Mouse (Mus musculus) cerebellum, adult (tissue): ENCODE measurements around the gene Igsf8.

Experiments
- ATAC-seq: cut with Nextera tagmentation; 2 replicates; pipeline ENCODE4 v1.9.2; 2017; ENCODE audit warnings: mild to moderate bottlenecking, moderate library complexity, mixed read lengths; ENCODE audit not compliant: insufficient number of reproducible peaks, low FRiP score, low TSS enrichment

Igsf8 gene

DNA sequence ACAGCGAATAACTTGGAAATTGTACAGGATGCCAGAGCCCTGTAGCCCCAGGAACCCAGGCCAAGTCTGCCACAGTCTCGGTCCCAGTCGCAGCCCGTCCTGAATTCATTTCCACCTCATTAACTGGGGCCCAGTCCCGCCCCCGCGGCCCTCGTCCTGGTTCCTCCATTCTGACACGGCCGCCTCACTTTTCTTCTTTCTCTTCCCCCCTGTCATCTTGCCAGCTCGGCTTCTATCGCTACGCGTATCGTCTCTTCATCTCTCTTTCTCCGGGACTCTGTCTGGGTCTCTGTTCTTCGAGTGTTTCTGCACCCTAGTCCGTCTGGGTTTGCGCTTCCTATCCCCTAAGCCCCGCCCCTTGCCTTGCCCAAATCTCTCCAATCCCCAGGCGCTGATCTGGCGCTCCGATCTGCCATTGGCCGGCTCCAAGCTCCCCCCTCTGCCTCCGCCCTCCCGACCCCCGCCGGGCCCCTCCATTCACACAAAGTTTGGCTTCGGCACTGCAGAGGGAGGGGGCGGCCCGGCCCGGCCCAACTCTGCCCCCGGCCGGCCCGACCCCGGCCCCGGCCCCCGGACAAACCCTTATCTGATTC, 79.4 kb downstream of the Igsf8 start, which contains the start of gene Kcnj10:
TSS of gene Kcnj10 (plus strand) at position 482 of the 593 bp plus-strand sequence.
- ATAC-seq, result peak; percentile 80

DNA sequence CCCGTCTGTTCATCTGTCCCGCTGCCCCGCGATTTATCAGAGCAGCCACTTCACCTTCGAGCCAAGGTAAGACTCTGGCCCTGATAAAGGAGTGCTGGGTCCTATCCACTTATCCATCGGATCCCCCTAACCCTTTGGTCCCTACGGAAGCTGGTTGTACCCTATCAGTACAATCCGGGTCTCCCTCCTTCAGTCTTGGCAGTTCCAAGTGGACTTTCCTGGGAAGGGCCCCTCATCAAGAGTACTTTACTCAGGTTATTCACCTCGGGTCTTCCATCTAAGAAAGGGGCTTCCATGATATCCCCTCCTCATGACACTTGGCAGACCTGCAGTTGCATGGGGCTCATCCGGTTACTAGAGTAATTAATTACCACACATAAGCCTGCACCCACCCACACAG, 79.9 kb downstream of the Igsf8 start:
- no peak for ATAC-seq

DNA sequence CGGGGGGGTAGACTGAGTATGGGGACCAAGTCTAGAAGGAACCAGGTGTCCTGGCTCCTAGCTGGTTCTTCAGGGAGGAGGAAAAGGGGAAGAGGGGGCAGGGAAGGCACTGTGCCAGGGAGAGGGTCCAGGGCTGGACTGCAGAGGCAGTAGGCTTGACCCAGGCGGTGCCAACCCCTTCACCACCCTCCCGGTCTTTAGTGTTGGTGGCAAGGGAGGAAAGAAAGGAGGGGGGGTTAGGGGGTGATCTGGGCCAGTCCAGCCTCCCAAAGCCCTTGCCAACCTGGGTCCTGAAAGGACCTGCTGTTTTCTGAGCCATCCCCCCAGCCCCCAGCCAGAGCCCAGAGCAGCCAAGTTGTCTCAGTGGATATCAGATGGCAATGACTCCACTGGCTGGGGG, 81.3 kb downstream of the Igsf8 start:
- 0 out of 2 replicates have a peak, but pooled peaks have one; percentile 8 for ATAC-seq

DNA sequence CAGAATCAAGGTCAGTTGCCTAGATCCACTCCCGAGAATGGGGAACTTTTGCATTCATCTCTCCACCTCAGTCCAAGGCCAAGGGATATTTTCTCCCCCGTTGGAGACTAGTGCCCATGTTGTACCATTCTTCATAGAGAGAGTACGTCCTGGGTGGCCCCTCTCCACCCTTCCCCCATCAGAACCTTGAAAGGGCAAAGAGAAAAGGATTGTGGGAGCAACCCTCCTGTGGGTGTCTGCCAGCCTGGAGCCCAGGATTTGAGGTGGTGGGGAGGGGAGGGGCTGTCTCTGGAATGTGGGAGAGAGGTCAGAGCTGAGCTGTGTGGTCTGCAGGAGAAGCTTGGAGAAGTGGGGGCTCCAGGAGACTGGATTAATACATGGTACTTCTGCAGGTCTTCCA, 82.5 kb downstream of the Igsf8 start:
- ATAC-seq, result no peak

DNA sequence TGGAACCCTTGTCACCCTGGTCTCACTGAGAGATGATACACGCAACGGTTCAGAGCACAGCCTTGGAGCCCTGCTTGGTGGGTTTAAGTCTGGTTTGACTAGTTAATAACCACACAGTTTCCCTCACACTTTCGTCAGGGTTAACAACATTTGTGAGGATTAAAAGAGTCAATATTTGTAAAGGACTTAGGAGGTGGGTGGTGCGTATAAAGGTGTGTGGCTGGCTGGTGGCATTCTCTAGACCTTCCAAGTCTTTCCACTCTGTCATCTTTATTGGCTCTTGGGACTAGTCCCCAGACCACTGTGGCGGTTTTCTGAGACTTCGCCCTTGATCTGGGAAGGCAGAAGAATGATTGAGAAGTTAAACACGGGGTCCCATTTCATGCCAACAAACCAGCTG, 83.4 kb downstream of the Igsf8 start:
- ATAC-seq, result no peak

DNA sequence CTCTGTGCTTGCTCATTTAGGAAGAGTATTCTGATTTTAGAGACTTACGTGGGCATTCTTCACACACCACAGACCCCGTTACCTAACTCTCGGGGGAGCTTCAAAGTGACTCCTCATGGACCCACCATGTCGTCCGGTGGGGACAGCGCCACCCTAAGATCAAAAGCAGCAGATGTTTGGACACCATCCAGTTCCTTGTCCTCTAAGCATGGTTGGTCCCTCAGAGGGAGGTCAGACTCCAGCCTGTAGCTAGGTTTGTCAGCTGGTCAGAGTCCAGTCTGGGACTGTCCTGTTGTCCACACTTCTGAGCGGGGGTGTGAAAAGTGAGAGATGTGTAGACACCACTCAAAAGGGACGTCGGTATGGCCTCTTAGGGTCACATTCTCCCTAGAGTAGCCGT, 85.3 kb downstream of the Igsf8 start:
- ATAC-seq, result no peak

DNA sequence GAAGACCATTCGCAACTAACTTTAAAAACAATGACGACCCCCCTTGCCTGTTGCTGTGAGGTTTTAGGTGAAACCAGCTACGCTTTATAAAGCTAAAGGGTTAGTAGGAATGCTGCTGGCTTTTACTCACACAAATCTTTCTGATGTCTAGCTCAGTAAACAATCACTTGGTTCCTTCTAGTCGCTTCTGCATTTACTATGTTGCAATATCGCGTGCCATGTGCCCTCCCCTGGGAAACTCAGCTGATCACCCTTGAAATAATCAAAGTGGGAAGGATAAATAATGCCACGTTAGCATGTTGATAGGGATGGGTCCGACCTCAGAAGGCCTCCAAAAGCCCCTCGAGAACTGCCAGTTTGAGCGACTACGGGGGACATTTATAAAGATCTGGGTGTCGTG, 85.9 kb downstream of the Igsf8 start:
- no peak for ATAC-seq

DNA sequence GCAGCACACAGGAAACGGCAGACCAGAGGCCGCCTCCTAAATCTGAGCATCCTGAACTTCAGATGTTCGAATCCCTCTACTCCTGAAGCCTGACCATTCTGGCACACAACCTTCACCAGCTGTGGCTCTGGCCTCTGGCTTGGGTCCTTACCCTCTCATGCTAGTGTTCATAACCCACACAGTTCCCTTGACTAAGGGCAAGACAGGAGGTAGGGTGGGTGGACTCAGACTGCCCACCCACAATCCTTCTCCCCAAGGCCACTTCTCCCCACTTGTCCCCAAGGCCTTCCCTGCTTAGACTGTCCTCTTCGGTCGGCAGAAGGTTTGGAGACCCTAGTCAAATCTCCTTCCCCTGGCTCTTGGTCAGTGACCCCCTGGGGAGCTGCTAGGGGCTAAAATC, 88.1 kb downstream of the Igsf8 start:
- no peak for ATAC-seq

DNA sequence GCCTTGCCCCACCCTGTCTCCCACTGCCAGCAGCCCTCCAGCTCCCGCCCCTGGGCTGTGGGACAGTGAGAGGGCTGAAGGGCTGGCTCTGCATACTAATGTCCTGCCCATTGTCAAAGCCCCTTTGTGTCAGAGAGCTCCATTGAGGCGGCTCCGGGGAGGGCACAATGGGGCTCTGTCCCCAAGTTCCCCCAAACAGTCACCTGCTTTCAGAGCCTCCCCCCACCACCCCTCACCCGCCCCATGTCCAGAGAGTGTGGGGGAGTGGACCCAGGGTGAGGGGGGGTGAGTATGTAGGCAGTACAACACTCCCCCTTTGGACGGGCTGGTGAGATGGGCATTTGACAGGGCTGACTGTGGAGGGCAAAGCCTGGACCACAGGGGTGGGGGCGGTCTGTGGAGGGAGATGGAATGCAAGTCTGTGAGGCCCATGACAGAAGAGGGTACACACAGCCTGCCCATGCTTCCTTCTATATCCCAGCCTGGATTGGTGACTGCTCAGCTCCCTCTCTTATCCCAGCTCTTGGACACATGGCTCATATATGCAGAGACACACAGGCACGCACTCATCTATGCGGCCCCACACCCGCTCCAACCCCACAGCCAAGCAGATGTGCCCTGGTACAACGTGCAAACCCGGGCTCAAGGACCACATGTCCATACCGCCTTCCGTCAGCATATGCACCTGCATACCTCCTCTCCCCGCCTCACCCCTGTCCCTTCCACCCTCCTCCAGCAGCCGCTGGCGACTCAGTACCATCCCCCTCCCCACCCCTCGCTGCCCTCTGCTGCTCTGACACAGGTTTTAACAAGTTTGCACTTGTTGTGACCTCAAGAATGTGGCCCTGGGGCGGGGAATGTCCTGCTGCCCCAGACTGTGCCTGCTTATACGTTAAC, 88.7 kb downstream of the Igsf8 start:
- ATAC-seq, result peak; percentile 52

DNA sequence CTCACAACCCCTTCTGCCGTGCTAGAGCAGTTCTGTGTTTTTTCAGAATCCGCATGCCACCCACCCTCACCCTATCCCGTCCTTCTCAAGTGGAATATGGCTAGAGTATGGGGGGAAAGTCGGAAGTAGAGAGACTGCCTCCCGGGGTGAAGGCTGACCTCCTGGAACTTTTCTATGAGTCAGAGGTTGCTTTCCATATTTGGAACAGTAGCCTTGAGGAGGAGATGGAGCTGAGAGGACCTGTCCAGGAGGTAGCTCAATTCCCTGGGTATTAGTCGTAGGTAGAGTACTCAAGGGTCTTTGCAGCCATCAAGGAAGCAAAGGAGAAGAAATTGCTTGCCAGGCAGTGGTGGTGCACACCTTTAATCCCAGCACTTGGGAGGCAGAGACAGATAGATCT, 90.6 kb downstream of the Igsf8 start:
- no peak for ATAC-seq

DNA sequence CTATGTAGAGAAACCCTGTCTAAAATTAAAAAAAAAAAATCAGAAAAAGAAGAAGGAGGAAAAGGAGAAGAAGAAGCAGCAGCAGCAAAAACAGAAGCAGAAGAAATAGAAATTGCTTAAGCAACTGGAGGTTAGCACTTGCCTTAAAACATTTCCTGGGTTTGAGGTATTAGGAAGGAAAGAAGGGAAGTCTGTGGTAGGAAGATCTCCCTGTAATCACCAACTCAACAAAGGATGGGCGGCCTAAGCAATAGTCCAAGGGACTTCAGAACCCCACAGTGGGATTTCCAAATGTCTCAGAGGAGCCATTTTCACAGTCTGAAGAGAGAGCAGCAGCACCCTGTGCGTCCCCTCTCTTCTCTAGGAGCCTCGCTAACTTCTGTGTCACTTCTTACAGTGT, 91.0 kb downstream of the Igsf8 start:
- ATAC-seq, result no peak

DNA sequence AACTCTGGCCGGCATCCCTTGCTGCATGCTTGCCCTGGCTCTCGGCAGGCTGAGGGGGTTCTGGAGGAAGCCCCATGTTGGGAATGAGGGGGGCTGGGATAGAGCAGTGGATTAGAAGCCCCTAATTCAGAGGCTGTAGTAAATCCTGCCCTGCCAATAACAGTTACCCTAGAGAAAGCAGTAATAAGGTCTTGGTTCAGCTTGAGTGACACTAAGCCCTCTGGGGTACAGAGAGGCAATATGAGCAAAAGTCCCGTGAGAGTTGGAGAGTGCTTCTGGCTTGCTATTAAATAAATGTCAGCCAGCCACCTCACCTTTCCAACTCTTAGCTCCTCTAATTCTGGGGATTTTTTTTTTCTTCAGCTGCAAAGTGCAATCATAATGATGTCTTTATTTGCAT, 93.9 kb downstream of the Igsf8 start:
- no peak for ATAC-seq

DNA sequence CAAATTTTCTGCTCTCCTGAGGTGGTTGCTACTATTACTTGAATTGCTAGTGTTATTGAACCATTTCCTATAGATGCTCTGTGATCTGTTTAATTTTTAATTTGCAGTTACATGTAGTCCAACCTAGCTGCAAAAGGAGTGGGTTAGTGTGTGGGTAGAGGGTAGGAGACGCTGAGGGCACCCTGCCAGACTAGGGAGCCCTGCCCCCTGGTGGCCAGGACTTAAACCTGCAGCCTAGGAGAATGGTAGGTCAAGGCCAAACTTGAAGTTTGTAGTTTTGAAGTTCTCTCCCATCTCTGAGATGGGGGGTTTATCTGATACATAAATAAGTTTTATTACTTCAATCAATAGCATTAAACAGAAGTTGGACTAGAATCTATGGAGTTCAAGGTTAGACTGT, 96.1 kb downstream of the Igsf8 start:
- peak; percentile 75; the same call in 1 of the 2 replicates for ATAC-seq

DNA sequence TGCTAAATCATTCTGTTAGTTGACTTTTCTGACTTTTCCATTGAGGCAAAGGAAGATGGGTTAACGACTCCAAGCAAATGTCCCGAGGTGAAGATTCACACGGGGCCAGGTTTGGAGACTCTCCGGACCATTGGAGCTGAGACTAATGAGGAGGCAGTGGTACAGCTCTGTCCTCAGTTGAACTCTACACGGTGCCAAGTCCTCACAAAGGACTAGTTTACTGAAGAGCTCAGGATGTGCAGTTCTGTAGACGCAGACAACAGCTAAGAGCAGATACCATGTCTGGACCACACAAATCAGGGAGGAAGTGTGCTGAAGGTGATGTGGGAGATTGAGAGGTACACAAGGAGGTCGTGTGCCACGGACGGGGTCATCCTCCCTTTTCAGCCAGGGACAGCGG, 96.9 kb downstream of the Igsf8 start:
- no peak for ATAC-seq

DNA sequence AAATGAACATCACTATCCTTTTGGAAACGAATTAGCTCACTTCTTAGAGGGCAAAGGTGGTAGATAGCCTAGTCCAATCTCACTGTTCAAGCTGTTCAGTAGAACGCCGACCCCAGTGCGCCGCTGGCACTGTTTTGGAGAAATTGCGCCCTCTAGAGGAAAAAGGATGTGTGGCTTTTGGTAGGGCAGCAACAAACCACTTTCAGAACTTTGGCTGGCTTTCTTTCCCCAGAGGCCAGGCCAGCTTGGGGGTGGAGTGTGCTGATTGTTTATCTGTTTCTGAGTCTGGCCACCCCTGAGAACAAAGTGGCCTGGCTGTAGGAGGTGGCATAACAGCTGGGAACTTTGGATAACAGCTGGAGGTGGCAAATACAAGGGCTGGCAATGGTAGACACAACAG, 103.2 kb downstream of the Igsf8 start:
- 0 out of 2 replicates have a peak, but pooled peaks have one; percentile 49 for ATAC-seq

DNA sequence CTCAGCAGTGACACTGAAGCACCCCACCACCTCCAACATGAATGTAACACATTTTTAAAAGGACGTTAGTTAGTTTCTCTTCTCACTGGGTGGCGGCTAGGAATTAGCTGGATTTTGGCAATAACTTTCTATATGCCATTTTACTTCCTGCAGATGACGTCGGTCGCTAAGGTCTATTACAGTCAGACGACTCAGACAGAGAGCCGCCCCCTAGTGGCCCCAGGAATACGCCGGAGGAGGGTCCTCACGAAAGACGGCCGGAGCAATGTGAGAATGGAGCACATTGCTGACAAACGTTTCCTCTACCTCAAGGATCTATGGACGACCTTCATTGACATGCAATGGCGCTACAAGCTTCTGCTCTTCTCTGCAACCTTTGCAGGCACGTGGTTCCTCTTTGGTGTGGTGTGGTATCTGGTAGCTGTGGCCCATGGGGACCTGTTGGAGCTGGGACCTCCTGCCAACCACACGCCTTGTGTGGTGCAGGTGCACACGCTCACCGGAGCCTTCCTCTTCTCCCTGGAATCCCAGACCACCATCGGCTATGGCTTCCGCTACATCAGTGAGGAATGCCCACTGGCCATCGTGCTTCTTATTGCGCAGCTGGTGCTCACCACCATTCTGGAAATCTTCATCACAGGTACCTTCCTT, 107.5 kb downstream of the Igsf8 start:
- no peak for ATAC-seq
